Mouse (Mus musculus) heart, postnatal 0 days (tissue): Measurements from ENCODE around the gene Gm10518. TPM values are rescaled to one million over a fixed set of nuclear protein-coding genes. Genes with fewer than 3 reads are reported as not detected.

Experiments
- ATAC-seq: fragments of 200-750 bp; cut with Nextera tagmentation; 2 replicates; pipeline ENCODE4 v1.8.0; 2017; ENCODE audit warnings: low read depth, moderate number of reproducible peaks, moderate library complexity; ENCODE audit not compliant: insufficient read depth
- DNase-seq: peaks from one replicate; pipeline ENCODE4 v3.0.0-alpha.2; 2016; ENCODE audit warnings: low spot score
- H3K27ac ChIP-seq: fragments of 300-500 bp; sonication (generic); 2 replicates; pipeline ENCODE4 v1.5.1; 2014; ENCODE audit warnings: low read depth, mild to moderate bottlenecking
- H3K27me3 ChIP-seq: fragments of 300-500 bp; sonication (generic); 2 replicates; pipeline ENCODE4 v1.6.1; 2014; ENCODE audit warnings: low read length, mixed read lengths; ENCODE audit not compliant: control insufficient read depth, insufficient read depth
- H3K36me3 ChIP-seq: fragments of 300-500 bp; sonication (generic); replicated peaks from 2 replicates; pipeline ENCODE4 v1.6.1; 2014; ENCODE audit warnings: low read length, mixed read lengths; ENCODE audit not compliant: control insufficient read depth, insufficient read depth
- H3K4me1 ChIP-seq: fragments of 300-500 bp; sonication (generic); 2 replicates; pipeline ENCODE4 v1.6.1; 2014; ENCODE audit warnings: antibody characterized with exemption; ENCODE audit not compliant: control insufficient read depth, insufficient read depth
- H3K4me2 ChIP-seq: fragments of 300-500 bp; sonication (generic); 2 replicates; pipeline ENCODE4 v1.6.1; 2014; ENCODE audit warnings: low read depth, mild to moderate bottlenecking, low read length, moderate library complexity
- H3K4me3 ChIP-seq: fragments of 300-500 bp; sonication (generic); 2 replicates; pipeline ENCODE4 v1.5.1; 2014; ENCODE audit warnings: low read depth, low read length
- H3K9ac ChIP-seq: fragments of 300-500 bp; sonication (generic); replicated peaks from 2 replicates; pipeline ENCODE4 v1.6.1; 2014; ENCODE audit warnings: low read depth, low read length, mixed read lengths
- H3K9me3 ChIP-seq: fragments of 300-500 bp; sonication (generic); replicated peaks from 2 replicates; pipeline ENCODE4 v1.6.1; 2016; ENCODE audit warnings: low read length; ENCODE audit not compliant: control insufficient read depth
- CTCF ChIP-seq: IDR thresholded peaks from 2 replicates; pipeline ENCODE4 v1.5.1; 2016; ENCODE audit warnings: antibody characterized with exemption, control low read depth, low read depth
- EP300 ChIP-seq: IDR thresholded peaks from 2 replicates; pipeline ENCODE4 v1.6.1; 2016; ENCODE audit warnings: antibody characterized with exemption, low read depth
- WGBS: fragments of 180-500 bp; shearing (Covaris S2); extraction: QIAGEN DNeasy Blood & Tissue Kit; methylation state at CpG from one replicate; pipeline ENCODE4 v1.1.7; 2014; 5-methylcytosine and 5-hydroxymethylcytosine counted together
- polyA plus RNA-seq: library from polyadenylated mRNA; unstranded; fragments of >200 nt; fragmentation: Nextera tagmentation; extraction: Ambion mirVana; gene quantifications from 2 replicates; pipeline ENCODE4 v1.2.1, GENCODE M21; 2015
- total RNA-seq: library from RNA; depleted of rRNA; stranded (reverse); fragments of >200 nt; gene quantifications from 2 replicates; pipeline ENCODE4 v1.2.3, GENCODE M21; 2014; ENCODE audit warnings: low replicate concordance; rRNA removed

Gene Gm10518
- total RNA-seq: not detected in 2 replicates
- polyA plus RNA-seq: 0.14 TPM in 1 of 2 replicates, not detected in the other

DNA sequence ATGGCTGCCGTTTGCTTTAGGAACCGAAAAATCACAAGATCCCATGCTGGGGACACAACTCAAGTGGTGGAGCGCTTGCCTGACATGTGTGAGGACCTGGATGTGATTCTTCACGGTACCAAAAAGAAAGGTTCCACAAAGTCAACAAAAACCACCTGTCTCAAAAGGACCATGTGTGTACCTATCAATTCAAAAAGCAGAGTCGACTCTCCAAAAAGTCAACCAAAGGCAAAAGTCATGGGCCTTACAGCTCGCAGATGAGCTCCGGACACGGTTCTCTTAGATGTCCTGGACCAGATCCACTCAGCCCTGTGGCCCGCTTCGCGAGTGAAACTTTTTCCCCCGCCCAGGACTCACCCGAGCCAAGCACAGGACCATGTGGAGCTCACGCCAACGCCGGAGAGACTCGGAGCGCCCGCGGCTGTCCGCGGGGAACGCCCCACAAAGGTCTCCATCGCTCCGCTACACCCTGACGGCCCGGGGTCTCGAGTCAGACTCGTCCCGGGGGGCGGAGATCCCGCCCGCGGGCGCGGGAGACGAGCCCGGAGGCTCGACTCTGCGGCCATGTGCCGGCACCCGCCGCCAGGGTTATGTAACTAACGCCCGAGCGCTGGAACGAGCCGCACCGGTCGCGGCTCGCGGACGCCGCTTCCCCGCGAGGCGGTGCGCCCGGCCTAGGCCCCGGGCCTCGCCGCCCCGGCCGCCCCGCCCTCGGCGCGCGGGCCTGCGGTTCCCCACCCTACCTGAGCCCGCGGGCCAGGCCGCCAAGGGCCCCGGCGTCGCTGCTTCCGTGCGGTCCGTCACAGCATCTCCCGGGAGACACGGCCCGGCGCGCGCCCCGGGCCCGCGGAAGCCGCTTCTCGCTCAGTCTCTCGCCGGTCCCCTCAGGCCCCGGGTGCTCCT is at the start of gene Gm10518:
Gene Gm10518, plus strand, starts transcription at position 767 of the 903 bp plus-strand sequence.
- no peaks in the 10 kb centered on the region for H3K27me3 ChIP-seq
- H3K4me3 ChIP-seq: peak within 1 kb of the TSS; percentile 97
- H3K4me2 ChIP-seq: peak within 1 kb of the TSS; percentile 81
- DNase-seq (peak; percentile 26), ATAC-seq (peak; percentile 45)
- peaks cover 7% of the 10 kb centered on the region for H3K4me1 ChIP-seq
- H3K9ac ChIP-seq: peak within 1 kb of the TSS; percentile 96
- peak within 1 kb of the TSS; percentile 99 for H3K27ac ChIP-seq
- H3K9me3 ChIP-seq: no peaks in the 10 kb centered on the region
- peaks cover 10% of the 10 kb centered on the region for H3K36me3 ChIP-seq
- no peak for TF ChIP-seq EP300
- WGBS: under 1% methylated on average over 59 of the region's 94 CpGs

DNA sequence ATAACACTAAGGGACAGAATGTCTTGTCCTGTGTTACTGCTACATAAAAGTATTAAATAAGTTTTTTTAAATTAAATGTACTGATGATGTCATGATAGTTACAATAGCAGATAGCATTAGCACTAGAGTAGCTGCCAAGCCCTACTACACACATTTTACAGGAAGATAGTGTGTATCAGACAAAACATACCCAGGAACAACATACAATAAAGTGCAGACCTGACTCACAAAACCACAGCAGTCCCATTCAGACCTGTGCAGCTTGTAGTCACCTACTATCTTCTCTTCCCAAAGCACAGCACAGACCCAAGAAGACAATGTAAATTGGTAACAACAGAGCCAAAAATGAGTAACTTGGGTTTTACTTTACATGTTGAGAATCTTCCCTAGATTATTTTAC is 46.7 kb upstream of the Gm10518 start:
- no peaks in the 10 kb centered on the region for H3K9me3 ChIP-seq
- no peak overlapping the region for H3K27ac ChIP-seq
- H3K36me3 ChIP-seq: peaks cover 80% of the 10 kb centered on the region
- H3K27me3 ChIP-seq: no peaks in the 10 kb centered on the region
- H3K9ac ChIP-seq: no peak overlapping the region
- no peaks in the 10 kb centered on the region for H3K4me1 ChIP-seq
- TF ChIP-seq CTCF (no peak), EP300 (no peak)
- no peak overlapping the region for H3K4me2 ChIP-seq
- DNase-seq (no peak), ATAC-seq (no peak)
- H3K4me3 ChIP-seq: no peak overlapping the region

DNA sequence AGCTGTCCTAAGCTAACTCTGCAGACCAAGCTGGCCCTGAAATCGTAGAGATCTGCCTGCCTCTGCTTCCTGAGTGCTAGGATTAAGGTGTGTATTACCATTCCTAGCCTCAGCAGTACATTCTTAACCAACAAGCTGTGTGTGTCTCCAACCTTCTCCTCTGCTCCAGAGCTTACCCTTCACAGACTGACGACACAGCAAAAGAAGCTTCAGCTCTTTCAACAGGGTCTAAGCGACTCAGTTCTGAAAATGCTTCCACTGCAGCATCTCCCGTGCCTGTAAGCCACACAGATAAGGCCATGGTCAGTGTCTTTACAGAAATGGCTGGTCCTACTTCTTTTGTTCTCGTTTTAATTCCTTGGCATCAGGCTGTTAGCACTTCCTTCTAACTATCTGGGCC is 43.1 kb upstream of the Gm10518 start:
- 79% methylated on average over 5 of the region's 5 CpGs for WGBS
- no peaks in the 10 kb centered on the region for H3K27me3 ChIP-seq
- no peaks in the 10 kb centered on the region for H3K9me3 ChIP-seq
- peaks cover 77% of the 10 kb centered on the region for H3K36me3 ChIP-seq
- ATAC-seq (no peak), DNase-seq (no peak)
- H3K4me2 ChIP-seq: no peak overlapping the region
- TF ChIP-seq CTCF: no peak
- no peak for TF ChIP-seq EP300
- H3K27ac ChIP-seq: no peak overlapping the region
- no peak overlapping the region for H3K9ac ChIP-seq
- no peak overlapping the region for H3K4me3 ChIP-seq
- H3K4me1 ChIP-seq: no peaks in the 10 kb centered on the region

DNA sequence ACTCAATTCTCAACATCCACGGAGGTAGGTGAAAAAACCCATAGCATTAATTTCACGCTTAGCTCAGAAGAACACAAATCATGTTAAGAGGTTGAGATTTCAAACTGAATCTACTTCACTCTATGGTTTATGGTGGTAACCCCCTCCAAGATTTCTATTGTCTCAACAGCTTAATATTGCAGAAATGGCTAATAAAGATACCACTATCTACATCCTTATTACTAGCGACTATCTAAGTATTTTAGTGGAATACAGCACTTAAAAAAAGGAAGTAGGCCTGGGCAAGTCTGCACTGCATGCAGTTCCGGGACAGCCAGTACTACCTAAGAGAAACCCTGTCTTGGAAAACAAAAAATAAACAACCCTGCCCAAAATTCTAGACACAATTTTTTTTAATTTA is 42.6 kb upstream of the Gm10518 start:
- H3K4me2 ChIP-seq: no peak overlapping the region
- TF ChIP-seq CTCF (no peak), EP300 (no peak)
- H3K4me1 ChIP-seq: no peaks in the 10 kb centered on the region
- H3K9me3 ChIP-seq: no peaks in the 10 kb centered on the region
- DNase-seq: no peak
- H3K36me3 ChIP-seq: peaks cover 76% of the 10 kb centered on the region
- WGBS: 89% methylated on average over 4 of the region's 4 CpGs
- no peaks in the 10 kb centered on the region for H3K27me3 ChIP-seq
- no peak for ATAC-seq
- H3K9ac ChIP-seq: no peak overlapping the region
- H3K27ac ChIP-seq: no peak overlapping the region
- no peak overlapping the region for H3K4me3 ChIP-seq

DNA sequence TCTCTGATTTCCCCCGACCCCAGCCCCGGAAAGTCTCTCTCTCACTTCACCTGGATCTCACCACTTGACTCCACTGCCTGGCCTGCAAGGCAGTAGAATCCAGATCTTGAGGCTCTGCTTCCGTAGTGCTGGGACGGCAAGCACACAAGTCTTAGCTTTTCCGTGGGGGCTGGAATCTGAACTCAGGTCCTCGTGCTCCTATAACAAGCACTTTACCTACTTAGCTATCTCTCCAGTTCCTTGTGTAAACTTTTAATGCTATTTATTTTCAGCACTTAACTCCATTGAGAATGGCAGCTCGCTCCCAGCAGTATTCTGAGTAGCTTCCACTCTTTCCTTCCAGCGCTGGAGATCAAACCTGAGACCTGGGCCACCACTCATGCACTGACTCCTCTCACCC is 26.3 kb upstream of the Gm10518 start:
- no peaks in the 10 kb centered on the region for H3K9me3 ChIP-seq
- H3K27me3 ChIP-seq: no peaks in the 10 kb centered on the region
- no peak overlapping the region for H3K4me2 ChIP-seq
- no peak overlapping the region for H3K9ac ChIP-seq
- 89% methylated on average over 8 of the region's 8 CpGs for WGBS
- no peak for DNase-seq
- ATAC-seq: no peak
- no peak for TF ChIP-seq EP300
- TF ChIP-seq CTCF: no peak
- no peak overlapping the region for H3K4me3 ChIP-seq
- H3K36me3 ChIP-seq: peaks cover 84% of the 10 kb centered on the region
- no peak overlapping the region for H3K27ac ChIP-seq
- H3K4me1 ChIP-seq: no peaks in the 10 kb centered on the region

DNA sequence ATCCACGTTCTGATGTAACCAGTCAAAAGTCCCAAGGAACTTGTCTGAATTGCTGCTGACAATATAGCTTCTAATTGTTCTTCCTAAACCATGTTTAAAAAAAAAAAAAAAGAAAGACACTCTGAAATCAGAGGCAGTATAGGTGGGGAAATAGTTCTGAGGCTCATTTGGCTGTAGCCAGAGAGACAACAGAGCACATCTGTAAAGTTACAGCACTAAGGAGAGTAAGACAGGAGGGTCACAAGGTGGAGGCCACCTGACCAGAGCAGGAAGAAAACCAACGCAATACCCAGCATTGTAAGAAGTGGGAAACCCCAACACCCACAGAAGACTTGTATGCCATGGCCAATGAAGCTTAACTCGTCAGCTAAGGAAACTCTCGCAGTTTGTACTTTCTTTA is 19.1 kb upstream of the Gm10518 start:
- Histone ChIP-seq H3K4me3 (no peak overlapping the region), H3K27me3 (no peaks in the 10 kb centered on the region), H3K36me3 (peaks cover 81% of the 10 kb centered on the region), H3K9ac (no peak overlapping the region), H3K4me2 (no peak overlapping the region), H3K27ac (no peak overlapping the region), H3K4me1 (no peaks in the 10 kb centered on the region), H3K9me3 (no peaks in the 10 kb centered on the region)
- ATAC-seq: no peak
- DNase-seq: no peak
- no peak for TF ChIP-seq CTCF
- TF ChIP-seq EP300: no peak
- WGBS: 86% methylated on average over 4 of the region's 4 CpGs
